Mouse (Mus musculus) frontal cortex, postnatal 36 days (tissue): ENCODE data around the gene Iqcg.
"Not testable (repeated sequence)": the region's sequence is repeated elsewhere in the genome, so short reads cannot be mapped to it uniquely, and the experiment has no call there.

Source experiments
- DNase-seq, 2 experiments: peaks; one replicate each; pipeline ENCODE4 v3.0.0; 2022; ENCODE audit warnings: low spot score in 2 of 2

The Iqcg gene

DNA sequence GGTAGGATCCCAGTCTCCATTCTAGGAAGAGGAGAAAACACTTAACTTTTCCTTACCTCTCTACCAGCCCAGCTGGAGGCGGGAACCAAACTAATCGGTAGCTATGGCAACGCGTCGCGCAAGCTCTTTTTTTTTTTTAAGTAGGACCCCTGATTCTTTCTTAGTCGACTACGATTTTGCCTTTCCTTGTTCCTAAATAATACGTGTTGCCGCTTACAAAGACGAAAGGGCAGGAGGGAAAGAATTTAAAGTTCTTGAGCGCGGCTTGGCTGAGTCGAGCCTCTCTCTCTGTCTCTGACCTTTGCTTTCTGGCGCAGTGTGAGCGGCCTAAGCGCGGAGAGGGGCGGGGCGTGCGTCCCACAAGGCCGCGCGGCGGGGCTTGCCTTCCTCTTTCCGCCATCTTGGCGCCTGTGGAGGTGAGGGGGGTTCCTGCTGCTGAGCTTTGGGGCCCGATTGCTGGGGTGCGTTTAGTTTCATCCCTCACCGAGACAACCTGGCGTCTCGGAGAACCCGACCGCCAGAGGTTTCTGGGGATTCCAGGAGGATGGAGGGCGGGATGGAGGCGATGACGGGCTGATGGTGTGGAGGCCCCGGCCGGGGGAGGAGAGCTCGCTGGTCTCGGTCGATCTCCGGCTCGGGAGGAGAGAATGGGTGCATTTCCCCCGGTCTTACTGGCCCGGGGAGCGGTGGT lies at the start of gene Iqcg, which contains the start of gene Rpl35a:
Gene Iqcg, minus strand, starts transcription at position 124 of the 691 bp plus-strand sequence.
Gene Rpl35a, plus strand, starts transcription at position 359 of the 691 bp plus-strand sequence.
- DNase-seq: peak; percentile 92 to 93

- DNase-seq: no peak
Observed at GRCm38 (mm10) chr16:33085666-33086065, 29.6 kb upstream of the Iqcg start.

DNA sequence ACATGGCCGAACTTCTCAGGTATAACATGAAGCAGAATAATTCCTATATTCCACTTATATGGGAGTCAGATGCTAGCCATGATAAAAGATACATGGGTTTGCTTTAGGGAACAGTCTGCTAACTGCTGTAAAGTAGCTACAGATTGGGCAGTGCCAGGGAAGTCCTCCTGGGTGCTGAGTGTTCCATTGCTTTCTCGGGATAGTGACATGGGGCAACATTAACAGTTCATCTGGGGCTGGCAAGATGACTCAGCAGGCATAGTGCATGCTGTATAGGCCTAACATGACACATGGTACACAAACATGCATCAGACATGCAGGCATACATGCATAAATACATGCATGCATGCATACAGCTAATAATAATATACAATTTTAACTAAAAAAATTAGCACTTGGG lies 28.0 kb upstream of the Iqcg start:
- DNase-seq: no peak

DNA sequence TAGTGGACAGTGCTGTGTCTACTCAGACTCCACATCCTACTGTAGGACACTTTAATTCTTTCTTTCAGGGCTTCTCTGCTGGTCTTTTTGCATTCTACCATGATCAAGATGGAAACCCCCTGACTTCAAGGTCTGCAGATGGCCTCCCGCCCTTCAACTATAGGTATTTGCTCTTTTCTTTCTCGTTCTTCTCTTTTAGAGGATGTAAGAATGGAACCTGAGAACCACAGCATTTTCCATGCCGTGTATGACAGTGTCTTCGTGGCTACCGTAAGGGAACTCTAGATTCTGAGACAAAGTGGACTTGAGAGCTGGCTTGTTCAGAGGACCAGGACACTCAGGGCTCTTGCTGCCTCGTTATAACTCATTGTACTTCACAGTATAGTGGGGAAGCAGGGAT lies 26.9 kb upstream of the Iqcg start:
- no peak for DNase-seq

DNA sequence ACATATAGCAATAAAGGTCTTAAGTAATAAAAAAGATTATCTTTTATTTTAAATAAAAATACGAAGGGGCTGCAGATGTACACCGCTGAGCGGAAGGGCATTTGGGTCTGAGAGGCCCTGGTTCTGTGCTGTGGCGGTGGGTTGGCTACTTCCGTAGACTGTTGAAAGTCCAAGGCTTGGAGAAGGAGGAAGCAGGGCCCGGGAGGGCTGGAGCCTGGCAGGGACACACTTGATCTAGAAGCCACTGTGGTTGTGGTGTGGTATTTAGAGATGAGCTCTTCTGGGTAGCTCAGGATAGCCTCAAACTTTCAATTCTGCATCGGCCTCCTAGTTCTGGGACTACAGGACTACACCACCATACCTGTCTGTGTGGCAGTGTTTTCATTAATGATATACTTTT lies 24.0 kb upstream of the Iqcg start:
- DNase-seq: no peak

- DNase-seq: no peak
Observed at GRCm38 (mm10) chr16:33077069-33077627, 21.1 kb upstream of the Iqcg start.

GRCm38 (mm10) chr16:33076078-33076477 lies 20.1 kb upstream of the Iqcg start:
- DNase-seq: no peak

GRCm38 (mm10) chr16:33074967-33075366 lies 18.9 kb upstream of the Iqcg start:
- no peak for DNase-seq

DNA sequence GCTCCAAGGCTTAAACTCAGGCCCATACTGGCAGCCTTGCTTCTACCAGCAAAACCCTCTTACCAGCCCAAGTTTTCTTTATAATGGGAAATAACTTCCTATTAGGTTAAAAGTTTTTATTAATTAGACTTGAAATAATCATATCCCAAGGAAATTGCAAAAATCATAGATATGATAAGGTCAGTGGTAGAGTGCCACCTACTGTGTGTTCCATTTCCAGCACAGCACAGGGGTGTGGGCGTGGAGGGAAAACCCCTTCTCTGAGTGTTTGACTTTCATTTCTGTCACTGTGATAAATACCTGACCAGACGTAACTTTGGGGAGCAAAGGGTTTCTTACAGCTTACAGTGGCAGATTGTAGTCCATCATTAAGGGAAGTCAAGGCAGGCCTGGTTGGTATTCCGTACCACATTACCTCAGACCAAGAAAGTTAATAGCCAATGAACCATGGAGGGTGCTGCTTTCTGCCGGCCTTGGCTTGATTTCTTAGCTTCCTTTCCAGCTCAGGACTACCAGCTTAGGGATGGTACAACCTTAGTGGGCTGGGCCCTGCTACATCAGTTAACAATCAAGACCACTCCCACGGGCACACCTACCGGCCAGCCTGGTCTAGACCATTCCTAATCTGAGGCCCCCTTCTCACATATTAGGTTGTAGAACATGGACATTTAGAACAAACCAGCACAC lies 17.0 kb upstream of the Iqcg start:
- DNase-seq: no peak

DNA sequence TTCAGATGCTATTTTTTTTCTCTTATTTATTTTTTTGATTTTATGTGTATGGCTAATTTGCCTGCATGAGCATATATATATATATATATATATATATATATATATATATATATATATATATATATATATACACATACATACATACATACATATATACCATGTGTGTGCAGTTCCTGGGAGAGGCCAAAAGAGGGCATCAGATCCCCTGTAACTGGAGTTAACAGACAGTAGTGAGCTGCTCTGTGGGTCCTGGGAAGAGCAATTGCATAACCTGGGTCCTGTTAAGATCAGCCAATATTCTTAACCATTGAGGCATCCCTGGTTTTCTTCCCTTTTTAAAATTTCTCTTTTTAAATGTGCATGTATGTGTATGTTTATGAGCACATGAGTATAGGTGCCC lies 14.9 kb upstream of the Iqcg start:
- DNase-seq: no peak

DNA sequence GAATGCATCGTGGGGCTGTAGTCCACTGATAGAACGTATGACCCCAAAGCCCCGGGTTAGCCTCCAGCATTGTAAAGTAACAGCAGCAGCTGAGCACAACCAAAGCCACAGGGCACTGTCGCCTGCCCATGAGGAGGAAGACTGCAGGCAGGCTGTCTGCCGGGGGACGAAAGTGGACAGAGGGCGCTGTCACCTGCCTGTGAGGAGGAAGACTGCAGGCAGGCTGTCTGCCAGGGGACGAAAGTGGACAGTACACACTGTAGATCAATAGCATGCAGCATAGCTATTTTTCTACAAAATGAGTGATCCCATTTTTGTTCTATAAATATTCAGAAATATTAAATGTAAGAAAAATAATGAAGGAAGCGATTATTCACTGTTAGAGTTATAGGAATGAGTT lies 8.6 kb upstream of the Iqcg start:
- no peak for DNase-seq

DNA sequence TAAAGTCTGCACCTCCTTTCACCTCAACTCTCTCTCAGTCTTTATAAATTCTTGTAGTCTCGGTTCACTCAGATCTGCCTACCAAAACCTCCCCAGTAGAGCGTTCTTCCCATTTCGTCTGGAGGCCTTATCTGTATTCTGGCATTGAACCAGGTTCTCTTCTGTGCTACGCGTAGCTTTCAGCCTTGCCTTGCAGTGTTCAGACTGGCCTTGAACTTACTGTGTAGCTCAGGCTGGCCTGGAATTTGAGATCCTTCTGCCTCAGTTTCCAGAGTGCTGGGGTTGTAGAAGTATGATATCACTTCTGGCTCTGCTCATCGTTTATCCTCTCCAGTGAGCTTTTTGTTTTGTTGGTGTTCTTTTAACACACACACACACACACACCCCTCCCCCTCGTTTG lies 7.2 kb upstream of the Iqcg start:
- no peak for DNase-seq

DNA sequence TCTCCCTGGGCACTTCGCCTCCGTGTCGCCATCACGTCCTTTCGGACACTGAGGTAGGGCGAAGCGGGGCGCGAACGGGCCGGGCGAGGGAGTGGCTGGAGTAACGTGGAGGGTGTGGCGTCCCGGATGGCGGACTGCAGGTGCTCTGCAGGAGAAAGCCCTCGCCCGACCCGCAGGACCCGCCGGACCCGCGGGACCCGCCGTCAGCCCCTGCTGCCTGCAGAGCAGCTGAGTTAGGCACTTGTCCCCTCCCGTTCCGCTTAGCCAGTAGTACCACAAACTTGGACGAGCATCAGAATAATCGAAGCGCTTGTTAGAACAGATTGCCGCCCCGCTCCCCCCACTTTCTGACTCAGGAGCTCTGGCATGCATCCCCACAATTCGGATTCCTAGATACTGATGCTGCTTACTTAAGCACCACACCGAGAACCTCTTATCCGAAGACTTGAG lies 6.7 kb upstream of the Iqcg start:
- peak; percentile 66 for DNase-seq

DNA sequence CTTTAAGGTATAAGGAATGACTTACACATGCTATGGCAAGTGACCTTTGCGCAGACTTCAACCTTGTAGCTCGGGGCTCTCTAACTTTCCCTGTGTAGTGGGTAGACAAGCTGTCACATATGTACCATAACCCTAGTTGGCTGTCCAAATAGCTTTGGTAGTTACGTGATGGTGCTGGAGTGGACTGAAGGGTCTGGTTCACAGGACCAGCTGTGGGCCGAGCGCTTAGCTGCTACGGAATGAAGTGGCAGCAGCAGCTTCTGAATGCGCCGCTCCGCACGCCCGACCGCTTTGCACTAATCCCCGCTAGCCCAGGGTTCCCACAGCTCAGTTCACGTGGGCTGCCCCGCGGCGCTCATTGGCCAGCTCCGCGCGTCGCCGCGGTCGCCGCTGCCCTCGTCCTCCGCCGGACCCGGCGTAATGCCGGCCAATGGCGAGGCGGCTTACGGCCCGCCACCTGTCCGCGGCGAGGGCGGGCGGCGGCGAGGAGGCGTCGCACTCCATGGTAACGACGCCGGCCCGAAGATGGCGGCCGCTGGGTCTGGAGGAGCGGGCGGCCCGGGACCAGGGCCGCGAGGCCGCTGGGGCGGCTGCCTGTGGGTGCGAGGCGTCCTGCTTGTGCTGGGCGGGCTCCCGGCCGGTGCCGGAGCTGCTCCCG lies 6.1 kb upstream of the Iqcg start, which contains the start of gene Lmln:
Gene Lmln, plus strand, starts transcription at position 498 of the 658 bp plus-strand sequence.
- DNase-seq: peak; percentile 87 to 91

- no peak for DNase-seq
Observed at GRCm38 (mm10) chr16:33061400-33061799, 5.4 kb upstream of the Iqcg start.

GRCm38 (mm10) chr16:33060926-33061325 lies 4.9 kb upstream of the Iqcg start:
- DNase-seq: no peak

- no peak for DNase-seq
Observed at GRCm38 (mm10) chr16:33059471-33059870, 3.5 kb upstream of the Iqcg start.

GRCm38 (mm10) chr16:33058656-33059055 lies 2.6 kb upstream of the Iqcg start:
- not testable (repeated sequence) for DNase-seq

DNA sequence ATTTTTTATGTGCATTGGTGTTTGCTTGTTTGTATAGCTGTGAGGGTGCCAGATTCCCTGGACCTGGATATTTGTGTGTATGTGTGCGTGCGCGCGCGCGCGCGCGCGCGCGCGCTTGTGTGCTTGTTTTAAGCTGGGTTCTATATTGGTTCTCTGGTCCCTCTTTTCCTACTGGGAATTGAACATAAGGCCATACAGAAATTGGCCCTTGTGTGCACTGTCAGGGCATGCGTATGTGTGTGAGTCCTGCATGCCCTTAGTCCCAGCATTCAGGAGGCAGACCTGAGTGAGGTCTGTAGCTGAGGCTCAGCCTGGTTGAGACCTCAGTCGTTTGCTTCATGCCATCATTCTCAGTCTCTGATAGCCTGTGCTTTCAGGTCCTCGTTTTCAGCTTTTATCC lies 2.0 kb upstream of the Iqcg start:
- DNase-seq: no peak

GRCm38 (mm10) chr16:33056786-33057185 lies 768 bp upstream of the Iqcg start:
- DNase-seq: no peak

GRCm38 (mm10) chr16:33055655-33056054 lies 363 bp downstream of the Iqcg start:
- DNase-seq: peak in 1 of 2 experiments; percentile 9

DNA sequence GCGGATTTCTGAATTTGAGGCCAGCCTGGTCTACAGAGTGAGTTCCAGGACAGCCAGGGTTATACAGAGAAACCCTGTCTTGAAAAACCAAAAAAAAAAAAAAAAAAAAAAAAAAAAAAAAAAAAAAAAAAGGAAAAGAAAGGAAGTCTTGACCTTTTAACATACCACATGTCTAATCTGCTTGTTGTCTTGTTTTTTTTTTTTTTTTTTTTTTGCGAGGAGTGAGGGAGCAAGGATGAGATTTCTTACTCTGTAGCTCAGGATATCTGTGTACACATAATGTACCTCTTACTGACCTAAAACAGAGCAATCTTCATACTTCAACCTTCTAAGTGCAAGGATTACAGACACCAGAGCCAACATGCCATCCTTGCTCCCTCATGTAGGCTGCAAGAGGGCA lies 1.1 kb downstream of the Iqcg start:
- DNase-seq: not testable (repeated sequence)
